Mouse (Mus musculus): ENCODE results near the gene Gm20696.

Gene Gm20696

DNA sequence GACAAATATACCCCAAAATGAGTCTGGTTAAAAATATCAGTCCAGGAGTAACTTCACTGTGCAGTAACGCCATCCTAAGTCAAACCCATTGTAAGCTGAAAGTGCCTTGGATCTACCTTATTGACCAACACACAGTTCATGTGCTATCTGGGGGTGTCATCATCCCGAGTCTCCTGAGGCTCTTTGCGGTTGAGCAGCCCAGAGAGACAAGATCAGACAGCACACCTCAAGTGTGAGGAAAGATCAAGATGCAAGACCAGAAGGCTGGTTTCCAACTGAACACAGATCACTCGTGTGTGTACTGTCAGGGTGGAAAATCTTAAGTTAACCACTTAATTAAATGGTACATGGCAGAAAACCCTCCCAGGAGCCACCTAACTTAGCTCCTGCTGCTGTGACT, 382.6 kb downstream of the Gm20696 start:
- no peak for DNase-seq (ENCODE audit: low spot score in 2 of 2)

DNA sequence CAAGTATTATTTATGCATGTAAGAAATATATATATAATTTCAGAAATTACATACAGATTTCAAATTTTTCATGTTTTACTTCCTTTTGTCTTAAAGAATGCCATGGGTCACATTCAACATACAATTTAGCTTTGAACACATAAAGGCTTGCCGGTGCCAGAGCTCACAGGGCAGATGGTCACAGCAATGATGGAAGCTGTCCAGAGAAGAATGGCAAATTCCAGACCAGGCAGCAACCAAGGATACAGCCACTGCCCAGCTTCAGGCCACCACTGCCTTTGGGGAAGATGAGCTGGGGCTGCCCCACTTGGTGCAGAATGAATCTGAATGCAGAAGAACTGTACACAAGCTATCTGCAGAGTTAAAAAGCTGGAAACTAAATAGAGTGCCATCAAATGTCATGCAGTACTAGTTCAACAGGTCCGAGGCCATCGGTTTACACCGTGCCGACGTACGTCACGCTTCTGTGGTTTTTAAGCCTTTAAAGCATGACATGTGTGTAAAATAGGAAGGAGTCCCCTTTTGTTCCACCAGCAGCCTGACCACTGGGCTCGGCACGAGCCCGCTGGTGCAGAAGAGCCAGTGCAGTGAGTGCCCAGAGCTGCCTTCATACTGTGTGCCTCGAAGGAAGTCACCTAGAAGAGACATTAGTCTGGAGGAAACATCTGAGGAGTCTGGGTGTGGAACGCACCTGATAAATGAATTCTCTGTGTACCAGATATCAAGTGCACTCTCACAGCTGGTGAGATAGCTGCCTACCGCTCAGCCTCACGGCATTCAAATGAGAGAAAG, 383.5 kb downstream of the Gm20696 start:
- DNase-seq (ENCODE audit: low spot score in 2 of 2), result peak; percentile 47 to 54

DNA sequence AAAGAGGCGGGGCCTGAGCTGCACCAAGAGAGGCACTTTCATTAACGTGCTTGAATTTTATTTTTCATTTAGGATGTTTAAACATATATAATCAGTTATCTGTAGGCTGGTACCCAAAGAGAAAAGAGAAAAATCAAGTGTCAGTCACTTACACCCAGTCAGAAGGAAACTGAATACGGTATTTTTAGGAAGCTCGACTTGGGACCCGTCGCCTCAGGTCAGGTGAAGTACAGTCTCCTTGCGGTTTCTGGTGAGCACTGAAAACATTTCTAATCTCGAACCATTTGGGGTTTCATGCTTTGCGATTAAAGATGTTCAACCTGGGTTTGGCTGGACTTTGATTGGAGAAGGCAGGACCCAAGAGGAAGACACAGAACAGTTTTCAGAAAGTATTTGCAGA, 385.2 kb downstream of the Gm20696 start:
- no peak for DNase-seq (ENCODE audit: low spot score in 2 of 2)

DNA sequence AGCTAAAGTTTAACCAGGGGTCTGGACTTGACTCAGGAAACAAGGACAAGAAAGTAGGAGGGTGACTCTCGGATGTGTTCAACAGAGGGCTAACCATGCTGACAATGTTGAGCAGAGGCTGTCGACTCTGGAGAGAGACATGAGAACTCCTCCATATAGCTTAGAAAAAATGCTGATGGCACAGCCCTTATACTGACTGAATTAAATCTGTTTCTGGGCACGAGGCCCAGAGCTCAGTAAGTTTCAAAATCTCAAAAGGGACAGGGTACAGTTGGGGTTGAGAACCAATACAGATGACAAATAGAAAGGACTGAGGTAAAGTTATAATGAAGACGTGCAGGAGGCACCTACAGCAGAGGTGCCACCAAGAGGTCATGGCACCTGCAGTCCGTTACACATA, 386.0 kb downstream of the Gm20696 start:
- no peak for DNase-seq (ENCODE audit: low spot score in 2 of 2)

DNA sequence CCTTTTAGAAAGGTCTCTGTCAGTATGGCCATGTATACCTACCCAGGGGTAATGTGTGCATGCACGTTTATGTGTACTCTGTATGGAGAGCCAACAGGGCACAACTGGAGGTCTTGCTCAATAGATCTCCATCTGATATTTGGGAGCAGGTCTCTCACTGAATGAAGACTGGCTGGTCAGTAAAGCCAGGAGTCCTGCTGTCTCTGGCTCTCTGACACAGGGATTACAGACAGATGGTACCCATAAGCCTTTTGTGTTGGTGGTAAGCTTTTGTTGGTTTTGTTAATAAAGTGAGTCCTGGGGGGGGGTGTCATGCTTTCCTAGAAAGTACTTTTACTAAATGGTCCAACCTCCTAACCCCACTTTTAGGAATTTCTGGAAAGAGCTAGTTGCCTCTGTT, 389.3 kb downstream of the Gm20696 start:
- DNase-seq (ENCODE audit: low spot score in 2 of 2), result no peak

DNA sequence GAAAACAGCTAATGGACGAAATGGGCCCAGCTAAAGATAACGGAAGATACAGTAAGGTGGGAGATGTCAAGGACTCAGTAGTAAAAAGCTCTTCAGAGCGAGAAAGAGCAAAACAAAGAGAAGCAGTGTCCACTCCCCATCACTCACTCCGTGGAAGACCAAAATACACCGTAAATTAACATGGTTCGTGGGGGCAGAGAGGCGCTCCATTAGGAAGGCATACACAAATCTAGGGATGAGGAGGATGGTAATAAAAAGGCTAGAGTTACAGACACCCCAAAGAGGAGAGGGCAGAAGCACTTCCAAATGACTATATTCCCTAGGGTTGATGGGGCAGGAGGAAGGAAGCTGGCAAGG, 390.3 kb downstream of the Gm20696 start:
- DNase-seq (ENCODE audit: low spot score in 2 of 2), result no peak

DNA sequence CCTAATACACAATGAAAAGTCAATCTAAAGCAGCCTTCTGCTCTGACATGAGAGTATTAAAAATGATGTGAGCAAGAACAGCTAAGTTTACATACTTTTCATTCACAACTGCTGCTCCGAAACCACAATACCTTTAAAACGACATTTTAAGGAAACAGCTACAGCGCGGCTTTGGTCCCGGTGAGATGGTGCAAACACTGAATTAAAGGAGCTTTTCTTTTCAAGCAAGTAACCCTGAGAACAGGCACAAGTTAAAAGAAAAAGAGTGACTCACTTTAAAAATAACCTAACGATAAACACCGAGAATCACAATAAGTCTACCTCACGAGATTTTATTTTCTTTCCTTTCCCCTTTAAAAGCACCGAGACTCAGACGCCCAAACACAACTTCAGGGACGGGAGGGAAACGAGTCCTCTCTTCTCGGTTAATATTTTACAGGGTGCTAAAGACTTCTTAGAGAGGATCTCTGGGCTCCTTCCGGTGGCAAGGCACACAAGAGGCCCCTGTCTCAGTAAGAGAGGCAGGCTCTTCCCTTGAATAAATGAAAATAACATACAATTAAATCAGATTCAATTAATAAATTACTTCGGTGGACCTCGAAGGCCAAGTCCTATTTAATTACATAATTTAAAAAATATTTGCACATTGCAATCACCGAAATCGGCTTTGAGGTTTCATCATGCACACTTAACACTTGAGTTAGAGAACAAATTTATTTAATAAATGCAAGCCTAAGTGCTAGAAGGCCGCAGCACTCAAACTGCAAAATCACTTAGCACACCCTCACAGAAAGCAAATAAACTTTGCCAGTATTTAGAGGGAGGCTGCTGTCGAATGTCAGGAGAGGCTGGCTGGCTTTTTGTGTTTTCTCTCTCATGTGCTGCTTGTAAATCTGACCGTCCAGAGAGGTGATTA, 391.0 kb downstream of the Gm20696 start:
- DNase-seq (ENCODE audit: low spot score in 2 of 2), result no peak

DNA sequence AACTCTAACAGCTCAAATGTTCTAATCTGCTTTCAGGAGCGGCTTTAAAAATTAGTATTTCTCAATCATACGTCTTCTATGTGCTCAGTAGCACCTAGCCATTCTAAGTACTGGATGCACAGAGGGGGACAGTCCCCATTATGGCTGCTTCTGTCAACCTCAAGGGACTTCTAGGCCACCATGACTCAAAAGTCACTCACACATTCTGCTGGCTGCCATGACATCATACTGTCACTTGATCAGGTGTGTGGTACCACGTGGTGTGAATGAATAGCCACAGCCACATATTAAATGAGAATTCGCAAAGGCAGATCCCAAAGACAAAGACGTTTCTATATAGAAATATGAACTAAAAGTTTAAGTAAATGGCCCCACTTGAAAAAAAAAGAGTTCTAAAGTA, 391.9 kb downstream of the Gm20696 start:
- peak in 1 of 2 experiments; percentile 31 for DNase-seq (ENCODE audit: low spot score in 2 of 2)

DNA sequence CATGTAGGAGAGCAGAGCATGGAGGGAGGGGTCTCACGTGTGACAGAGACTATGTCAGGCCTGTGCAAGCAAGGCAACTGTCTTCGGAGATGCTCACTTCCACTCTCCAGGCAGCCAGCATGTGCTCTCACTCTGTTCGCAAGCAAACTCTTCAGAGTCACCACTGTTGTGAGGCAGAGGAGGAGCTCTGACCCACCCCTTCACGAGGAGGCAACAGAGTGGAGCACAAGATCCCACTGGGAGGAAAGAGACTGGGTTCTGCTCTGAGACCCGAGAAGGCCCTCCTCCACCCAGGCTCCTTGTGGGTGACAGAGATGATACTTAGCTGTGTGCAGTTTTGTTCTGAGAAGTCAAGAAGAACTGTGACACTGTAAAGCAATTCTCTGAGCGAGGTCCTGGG, 392.4 kb downstream of the Gm20696 start:
- DNase-seq (ENCODE audit: low spot score in 2 of 2), result no peak

DNA sequence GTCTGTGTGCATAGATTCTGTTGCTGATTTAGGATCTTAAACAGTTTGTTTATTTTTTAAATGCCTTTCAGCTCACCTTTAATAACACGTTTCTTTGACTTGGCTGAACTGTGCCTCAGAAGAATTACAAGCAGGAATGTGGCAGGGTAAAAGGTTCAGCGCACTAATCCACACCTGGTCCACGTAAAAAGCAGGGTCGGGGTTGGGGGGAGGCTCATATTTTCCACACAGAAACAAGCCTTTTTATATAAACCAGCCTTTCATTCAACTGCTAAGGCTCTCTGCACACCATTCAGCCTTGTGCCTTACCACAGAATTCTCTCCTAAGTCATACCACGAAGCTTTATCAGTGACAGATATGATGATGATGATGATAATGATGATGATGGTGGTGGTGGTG, 393.4 kb downstream of the Gm20696 start:
- DNase-seq (ENCODE audit: low spot score in 2 of 2), result no peak

DNA sequence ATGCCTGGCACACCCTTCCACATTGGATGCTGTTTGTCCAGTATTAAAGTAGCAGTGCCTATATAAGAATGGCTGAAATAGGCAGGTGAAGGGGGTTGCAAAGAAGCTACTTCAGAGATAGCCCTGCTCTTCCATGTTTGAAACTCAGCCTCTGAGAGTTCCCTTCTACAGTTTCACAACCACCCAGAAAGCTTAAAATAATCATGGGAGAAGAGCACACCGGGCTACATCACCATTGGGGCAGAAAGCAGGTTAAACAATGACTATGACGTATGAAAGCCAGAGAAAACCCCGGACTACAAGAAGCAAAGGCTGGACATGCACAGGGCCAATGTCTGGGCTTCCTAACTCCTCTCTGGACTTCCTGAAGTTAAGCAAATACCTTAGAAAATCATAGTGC, 394.4 kb downstream of the Gm20696 start:
- DNase-seq (ENCODE audit: low spot score in 2 of 2), result no peak

DNA sequence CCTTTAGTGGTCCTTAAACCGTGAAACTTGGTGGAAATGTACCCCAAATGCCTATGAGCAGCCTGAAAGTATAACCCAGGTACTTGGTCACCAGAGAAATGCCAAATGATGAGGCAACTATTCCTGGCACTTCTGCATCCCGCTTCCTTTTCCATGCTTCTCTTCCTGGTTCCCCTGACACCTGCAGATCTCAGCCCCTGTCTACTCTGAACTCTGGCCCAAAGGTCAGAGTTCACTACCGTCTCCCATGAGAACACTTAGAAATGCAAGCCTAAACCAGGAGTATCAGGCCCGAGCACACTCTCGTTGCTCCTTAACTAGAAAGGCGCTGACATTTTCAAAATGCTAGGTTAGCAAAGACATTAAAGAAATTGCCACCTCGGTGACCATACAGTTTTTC, 394.9 kb downstream of the Gm20696 start:
- no peak for DNase-seq (ENCODE audit: low spot score in 2 of 2)

DNA sequence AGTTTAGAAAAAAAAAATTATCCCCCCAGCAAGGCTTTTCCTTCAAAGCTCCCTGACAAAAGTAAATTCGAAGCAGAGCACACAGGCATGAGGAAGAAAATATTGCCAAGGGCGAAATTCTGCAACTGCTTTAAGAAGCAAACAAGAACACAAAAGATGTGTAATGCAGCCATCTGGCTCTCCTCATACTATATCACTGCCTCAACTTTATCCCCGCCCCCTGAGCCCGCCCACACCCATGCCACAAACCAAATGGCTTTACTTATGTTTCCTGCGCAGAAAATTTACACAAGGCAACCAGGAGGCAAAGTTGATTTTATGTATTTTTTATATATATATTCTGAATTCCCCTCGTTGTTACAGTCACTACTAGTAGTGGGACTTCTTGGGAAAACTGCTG, 396.7 kb downstream of the Gm20696 start:
- DNase-seq (ENCODE audit: low spot score in 2 of 2), result peak; percentile 32 to 45

DNA sequence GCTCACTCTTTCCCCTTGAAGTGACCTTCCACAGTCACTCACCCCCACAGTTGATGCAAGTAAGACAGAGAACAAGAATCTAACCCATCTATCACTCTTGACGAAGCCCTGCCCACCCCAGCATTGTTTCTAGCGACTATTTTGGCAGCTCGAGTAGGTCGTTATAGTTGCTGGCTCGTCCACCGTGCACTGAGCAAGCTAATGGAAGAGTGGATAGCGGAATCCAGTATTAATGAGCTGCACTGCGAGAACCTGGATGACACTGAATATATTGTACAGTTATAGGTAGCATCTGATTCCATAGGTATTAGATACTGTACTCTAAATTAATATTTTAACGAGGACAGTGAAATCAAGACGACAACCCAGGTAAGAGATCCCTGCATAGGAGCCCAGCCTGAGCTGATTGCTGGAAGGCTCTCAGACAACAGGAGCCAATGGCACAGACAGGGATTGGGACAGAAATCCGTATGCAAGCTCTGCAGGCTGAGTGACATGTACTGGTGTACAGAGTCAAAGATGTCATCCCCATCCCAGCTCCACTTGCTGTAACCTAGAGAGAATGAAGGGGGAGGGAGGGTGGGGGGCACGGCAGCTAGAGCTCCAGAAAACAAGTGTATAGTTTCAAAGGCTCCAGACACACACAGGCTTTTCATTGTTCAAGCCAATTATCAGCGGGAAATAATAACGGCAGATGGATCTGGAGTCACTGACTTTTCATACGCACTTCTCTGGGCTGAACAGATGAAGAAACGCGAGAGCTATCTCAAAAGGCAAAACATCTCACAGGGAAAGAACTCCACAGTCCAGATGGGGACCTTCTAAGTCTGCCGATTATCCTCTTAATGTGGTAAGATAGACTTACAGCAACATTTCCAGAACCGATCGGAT, 398.2 kb downstream of the Gm20696 start:
- no peak for DNase-seq (ENCODE audit: low spot score in 2 of 2)

DNA sequence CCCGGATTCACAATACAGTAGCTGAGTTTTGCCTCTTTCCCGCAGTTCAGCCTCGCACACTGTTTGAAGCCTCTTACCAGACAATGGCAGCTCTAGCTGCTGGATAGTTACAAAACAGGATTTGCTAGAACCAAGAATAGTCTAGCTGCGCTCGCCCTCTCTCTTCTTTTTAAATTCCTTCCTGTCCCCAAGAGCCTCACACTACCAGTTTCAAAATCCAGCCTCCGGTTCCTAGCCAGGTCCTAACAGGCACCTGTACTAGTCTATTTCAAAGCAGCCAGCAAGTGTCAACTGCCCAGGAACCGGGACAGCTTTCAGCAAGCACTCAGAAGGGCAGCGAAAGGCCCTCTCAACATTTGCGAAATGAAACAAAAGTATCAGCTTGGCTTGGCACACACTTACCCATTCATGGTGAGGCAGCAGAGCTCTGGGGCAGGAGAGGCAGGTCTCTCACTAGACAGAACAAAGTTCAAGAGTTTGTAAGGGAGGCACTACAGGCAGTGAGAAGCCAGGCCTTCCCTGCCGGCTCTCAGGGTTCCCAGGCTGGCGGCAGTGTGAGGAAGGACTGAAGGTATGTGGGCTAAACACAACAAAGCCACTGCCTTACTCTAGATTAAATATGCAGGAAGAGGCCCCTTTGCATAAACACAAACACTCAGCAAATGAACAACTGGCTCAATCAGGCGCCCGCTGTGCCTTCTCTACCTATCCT, 400.5 kb downstream of the Gm20696 start:
- peak; percentile 59 to 65 for DNase-seq (ENCODE audit: low spot score in 2 of 2)

DNA sequence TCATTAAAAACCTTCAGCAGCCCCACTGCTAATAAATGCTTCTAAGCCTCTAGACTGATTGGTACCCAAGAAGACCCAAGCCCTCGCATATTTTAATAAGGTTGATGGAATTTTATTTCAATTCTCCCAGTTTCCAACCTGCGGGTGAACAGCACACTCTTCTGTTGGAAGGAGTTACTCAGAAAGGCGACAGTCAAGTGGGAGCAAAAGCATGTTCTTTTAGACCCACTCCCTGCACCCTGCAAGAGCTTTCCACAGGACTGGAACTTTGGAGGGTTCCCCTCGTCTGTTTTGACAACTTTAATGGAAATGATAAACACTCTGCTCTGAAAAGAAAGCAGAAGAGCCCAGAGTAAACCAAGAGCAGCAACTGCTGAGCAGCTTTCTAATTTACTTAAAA, 401.4 kb downstream of the Gm20696 start:
- DNase-seq (ENCODE audit: low spot score in 2 of 2), result no peak

DNA sequence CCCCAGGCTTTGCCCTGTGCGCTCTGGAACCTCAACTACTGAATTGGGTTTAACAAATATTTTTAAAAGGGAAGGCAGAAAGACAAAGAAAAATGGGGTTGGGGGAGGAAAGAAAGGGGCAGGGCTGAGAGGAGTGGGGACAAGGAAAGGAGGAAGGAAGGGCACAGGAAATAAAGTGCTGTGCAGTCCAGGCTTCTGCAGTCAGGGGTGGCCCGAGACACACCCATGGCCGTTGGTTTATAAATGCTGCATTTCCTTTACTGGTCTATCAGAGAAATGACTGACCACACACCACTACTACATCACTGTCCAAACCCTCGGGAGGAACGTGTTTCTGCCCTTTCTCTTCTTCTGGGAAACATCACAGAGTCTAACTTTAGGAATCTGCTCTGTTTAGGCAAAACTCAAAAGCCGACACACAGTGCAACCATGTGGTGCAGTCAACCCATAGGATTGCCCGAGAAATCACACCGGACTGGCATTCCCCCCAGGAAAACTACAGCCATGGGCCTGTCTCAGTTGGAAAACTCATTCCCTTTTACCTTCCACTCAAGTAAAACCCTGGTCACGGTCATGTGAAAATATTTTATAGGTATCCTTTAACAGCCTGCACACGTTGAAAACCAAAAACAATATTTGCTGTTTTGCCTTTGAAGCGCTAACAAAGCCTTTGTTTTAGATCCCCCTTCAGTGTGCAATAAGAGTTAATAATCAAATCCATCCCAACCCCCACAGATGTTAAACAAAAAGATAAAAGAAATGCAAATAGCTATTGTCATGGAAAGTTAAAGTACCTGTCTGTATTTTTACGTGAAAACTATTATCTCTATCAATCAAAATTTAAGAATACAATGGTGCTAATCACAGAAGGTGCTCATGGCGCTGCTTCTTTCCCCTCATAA, 402.2 kb downstream of the Gm20696 start:
- DNase-seq (ENCODE audit: low spot score in 2 of 2), result peak; percentile 48 to 60

DNA sequence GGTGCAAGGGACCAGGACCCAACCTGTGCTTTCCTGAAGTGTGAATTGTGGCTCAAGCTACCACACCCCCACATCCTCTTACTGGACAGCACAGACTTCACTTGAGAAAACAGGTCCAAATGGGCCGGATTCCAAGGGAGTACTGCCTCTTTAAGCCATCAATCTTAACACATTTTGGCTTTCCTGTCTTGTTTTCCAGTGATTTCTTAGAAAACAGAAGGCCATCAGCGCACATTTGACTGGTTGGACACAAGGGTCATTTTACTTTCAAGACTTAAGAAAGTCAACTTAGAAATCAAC, 402.8 kb downstream of the Gm20696 start:
- DNase-seq (ENCODE audit: low spot score in 2 of 2), result no peak

DNA sequence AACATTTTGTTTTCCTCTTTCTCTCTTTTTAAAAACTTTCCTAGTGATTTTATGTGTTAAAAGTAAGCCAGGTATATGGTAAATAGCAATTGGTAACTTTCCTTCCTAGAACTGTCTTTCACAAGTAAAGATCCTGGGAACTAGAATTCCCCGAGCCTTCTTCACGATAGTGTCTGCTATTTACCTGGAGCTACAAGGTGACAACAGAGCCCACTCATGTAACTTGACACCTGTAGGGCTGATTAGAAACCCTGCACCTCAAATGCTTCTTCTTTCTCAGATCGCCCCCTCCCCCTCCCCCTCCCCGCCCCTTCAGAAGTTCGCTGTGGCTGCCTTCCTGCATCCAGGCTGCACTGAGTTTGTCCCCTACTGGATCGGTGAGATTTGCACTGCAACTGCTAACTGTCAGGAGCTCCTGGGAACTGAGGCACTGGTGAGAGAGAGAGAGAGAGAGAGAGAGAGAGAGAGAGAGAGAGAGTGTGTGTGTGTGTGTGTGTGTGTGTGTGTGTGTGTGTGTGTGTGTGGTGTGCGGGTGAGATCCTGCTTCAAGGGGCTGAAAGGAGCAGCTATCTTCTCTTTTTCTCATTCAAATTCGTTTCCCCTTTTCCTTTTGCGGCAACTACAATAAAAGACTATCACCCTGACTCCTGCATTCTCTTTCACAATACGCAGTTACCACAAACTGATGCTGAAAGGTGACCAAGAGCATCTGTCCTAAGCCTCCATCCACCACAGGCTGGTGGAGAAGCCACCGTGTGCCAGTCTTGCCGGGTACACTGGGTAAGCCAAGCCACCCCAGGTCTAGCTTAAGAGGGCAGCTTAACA, 403.3 kb downstream of the Gm20696 start:
- peak in 1 of 2 experiments; percentile 58 for DNase-seq (ENCODE audit: low spot score in 2 of 2)

DNA sequence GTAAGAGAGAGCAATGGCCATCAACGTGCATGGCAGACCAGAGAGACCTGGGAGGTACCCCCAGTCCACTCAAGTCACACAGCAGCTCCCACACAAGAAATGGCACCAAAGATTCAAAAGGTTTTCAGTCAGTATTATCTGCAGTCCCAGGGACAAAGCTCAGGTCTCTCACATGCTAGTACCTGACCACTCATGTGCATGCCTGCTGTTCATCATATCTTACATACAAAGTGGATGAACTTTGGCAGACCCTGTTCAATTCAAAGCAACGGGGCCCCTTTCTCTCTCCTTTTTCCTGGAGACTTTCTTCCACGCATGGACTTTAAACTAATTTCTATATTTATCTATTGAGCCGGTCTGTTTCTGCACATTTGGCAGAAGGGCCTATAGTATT, 404.9 kb downstream of the Gm20696 start:
- no peak for DNase-seq (ENCODE audit: low spot score in 2 of 2)
